Mouse (Mus musculus) layer of hippocampus, adult 8-10 months (tissue): ENCODE measurements around the gene Clstn1. TPM values are rescaled to one million over a fixed set of nuclear protein-coding genes. Genes with fewer than 3 reads are reported as not detected.

Experiments
- DNase-seq, 2 experiments: peaks; one replicate each; pipeline ENCODE4 v3.0.0; 2022; ENCODE audit warnings: low spot score in 2 of 2
- total RNA-seq, 4 experiments: library from RNA; stranded (reverse); gene quantifications; 2 replicates each; pipeline ENCODE4 v1.2.4; 2022

Gene Clstn1
- total RNA-seq, 4 experiments from 2014 or later: 744 to 810 (median 791) TPM

DNA sequence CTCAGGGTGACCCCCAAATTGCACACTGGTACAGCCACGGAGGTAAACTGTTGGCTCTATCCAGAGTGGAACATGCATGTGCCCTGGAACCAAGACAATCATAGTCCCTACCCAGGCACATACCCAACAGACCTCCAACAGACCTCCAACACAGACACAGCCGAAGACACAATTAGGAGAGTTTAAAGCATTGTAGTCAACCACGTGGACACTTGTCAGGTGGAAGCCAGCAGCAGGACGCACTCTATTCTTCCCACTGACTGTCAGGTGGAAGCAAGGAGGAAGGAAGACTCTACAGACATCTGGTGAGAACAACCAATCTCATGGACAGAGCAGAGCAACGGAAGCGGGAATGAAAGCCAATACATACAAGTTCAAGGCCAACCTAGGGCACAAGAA, 79.4 kb downstream of the Clstn1 start:
- DNase-seq: no peak

DNA sequence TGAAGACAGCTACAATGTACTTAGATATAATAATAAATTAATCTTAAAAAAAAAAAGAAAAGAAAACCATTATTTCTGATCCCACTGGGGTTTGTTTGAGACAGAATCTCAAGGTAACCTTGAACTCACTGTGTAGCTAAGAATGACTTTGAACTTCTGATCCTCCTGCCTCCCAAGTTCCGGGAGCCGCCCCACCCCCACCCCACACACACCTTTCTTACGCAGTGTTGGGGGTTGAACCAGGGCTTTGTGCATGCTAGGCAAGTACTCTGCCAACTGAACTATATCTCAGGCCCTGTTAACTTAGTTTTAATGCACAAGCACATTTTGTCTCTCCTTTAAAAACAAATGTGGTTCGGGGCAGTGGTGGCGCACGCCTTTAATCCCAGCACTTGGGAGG, 84.9 kb downstream of the Clstn1 start:
- DNase-seq: no peak

DNA sequence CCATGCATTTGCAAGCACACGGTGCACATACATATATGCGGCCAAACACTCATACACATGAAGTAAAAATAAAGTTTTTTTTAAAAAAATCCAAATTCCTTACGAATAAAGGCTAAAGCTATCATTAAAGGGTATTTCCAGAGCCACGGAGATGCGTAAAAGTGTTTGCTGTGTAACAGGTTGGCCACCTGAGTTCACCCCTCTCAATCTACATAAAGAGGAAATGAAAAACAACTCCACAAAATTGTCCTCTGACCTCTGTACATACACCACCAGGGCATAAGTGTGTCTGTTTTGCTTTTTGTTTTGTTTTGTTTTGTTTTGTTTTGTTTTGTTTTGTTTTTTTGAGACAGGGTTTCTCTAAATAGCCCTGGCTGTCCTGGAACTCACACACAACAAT, 86.5 kb downstream of the Clstn1 start:
- no peak for DNase-seq

DNA sequence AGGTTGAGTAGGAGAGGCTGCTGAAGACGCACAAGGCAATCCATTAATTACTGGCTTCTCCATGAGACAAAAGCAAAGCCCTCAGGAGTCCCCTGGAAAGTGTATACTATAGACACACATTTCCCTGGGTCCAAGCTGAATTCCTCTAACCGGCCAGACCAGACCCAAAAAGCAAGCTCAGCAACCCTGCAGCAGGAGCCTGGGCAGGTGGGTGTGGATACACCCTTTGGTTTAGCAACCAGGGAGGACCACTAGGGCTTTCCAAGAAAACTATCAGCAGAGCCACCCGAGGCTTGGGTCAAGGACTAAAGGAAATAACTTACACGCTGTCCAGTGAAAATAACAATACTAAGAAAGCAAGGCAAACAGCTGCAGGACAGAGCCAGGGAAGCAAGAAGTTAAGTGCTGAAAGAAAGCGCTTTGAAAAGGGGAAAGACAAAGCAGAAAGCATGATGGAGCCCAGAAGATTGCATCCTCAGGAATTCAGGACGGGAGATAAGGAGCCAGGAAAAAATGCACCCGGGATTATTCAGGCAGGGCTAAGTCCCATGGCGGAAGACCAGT, 88.6 kb downstream of the Clstn1 start:
- no peak for DNase-seq

DNA sequence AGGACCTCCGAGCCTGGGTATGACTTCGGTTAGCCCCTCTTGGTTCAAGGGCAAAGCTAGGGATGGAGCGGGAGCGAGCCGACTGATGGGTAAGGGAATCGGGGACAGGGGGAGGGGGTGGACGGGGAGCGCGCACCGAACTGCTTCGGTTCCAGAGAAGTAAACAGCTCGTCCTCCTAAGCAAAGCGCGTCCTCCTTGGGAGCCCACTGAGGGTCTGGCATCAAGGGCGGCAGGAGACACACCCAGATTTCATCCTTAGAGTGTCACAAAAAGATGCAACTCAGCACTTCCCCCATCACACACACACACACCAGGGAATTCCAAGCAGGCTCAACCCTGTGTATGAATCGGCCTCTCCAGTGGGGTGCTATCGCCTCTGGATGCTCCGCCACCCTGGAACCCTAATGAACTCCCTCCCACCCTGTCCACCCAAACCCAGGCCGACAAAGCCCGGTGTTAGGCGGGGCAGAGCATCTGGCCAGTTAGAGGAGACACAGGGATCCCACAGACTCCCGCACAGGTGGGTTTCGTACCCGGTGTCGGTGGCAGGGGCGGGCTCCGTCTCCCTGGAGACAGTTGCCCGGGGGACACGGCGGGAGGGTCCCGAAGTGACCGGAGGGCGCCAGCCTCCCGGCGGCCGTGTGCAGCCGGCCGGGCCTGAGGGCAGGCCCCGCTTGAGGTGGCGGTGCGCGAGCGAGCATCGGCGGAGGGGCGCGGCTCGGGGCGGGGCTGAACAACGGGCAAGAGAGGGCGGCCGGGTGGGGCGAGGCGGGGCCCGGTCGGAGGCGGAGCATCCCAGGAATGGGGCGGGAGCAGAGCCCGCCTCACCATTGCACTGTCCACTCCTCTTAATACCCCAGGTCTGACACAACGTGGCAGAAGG, 89.4 kb downstream of the Clstn1 start:
- DNase-seq: peak; percentile 48 to 56

DNA sequence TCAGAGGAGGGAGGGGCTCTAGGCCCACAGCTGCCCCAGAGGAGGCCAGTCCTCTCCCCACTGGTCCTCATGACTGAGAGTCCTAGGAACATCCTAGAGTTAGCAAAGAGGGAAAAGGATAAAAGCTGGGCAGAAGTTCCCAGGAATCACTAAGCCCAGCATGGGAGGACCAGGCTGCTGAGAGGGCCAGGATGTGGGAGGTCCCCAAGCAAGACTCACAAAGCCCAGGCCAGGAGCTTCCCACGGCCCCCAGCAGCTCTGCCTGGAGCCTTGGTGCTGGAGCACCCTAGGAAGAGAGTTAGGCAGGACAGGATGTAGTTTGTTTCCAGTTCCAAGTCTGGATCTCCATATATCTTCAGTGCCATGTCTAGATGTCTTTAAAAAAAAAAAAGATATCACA, 91.7 kb downstream of the Clstn1 start:
- DNase-seq: no peak

DNA sequence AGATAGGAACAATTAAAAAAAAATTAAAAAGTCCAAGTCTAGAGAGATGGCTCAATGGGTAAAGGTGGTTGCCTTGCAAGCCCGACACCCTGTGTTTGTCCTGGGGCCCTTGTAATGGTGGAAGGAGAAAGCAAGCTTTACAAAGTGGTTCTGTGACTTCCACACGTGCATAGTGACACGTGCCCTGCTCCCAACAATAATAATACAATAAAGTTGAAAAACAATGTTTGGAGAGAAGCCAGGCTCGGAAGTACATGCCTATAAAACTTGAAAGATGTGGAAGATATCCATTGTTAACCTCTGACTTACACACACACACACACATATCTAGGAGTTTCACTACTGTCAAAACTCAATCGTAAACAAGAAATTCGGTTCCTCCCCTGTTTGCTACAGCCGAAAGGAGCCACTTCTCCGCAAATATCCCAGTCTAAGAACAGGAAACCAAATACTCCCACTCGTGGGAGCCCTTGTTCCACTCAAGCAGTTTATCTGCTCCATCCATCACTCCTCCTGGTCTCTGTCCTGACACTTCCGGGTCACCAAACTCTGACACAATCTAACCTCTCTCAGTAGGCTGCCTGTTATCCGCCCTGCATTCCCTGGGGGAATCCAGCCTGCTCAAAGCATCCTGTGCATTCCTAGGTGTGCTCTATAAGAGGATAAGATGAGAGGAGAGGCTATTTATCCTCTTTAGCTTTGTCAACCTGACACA, 92.9 kb downstream of the Clstn1 start:
- no peak for DNase-seq

DNA sequence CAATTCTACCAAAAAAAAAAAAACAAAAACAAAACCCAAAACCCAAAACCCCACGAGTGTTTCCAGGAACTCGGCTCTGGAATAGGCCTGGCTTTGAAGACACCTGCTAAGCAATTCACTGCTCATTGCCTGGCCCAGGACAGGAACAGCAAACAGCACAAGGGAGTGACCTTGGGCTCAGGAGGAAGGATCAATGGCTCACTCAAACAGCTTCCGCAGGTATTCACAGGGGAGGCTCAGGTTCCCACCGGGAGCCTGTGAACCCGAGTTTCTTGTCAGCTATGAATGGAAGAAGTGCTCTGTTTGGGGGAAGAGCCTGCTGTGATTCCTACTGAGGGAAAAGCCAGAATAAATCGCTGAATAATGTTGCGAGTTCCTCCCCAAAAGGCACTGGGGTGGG, 97.6 kb downstream of the Clstn1 start:
- no peak for DNase-seq

DNA sequence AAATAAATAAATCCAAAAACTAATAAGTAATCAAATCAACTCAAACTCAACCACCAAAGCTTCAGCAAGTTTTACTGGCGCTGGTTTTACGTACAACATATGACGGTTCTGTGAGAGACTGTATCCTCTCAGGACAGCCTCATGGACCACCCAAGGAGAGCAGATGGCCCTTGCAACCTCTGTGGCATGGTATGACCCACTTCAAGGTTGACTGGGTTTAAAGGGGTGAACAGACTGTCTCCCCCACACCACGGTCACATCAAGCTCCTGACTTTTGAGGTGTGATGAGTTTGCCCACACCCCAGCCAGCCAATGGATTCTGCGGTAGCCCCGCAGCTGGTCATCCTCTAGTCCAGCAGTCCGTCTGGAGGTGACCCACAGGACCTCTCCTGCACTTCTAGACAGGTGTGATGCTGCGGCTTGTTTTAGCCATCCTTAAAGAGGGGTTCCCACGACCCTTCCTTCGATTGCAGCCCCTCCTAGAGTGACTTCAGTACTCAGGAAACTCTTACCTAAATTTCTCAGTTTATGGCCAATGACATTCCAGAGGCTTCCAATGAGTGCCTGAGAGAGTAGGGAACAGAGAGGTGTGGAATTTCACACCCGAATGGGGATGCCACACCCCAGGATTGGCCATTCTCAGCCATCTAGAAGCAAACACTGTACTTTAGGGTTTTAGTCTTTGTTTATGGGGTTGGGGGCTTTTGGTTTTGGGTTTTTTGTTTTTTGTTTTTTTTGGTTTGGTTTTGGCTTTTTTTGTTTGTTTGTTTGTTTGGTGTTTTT, 98.8 kb downstream of the Clstn1 start:
- no peak for DNase-seq

DNA sequence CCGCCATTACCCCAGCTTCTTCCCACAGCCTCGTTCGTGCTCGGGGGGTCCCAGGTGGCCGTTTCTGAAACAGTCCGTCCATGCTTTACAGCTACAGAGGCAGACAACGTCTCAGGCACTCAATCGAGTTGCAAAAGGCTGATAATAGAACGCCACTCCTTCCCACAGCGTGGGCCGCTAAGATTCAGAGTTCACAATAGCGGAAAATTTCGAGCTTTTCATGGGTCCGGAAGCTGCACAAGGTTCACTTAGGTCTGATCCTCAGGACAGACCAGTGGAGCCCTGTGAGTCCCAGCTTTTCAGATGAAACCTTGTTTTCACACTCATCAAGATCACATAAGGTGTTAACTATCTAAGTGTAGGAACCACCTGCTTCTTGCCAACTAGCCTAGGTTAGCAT, 102.6 kb downstream of the Clstn1 start:
- DNase-seq: no peak

DNA sequence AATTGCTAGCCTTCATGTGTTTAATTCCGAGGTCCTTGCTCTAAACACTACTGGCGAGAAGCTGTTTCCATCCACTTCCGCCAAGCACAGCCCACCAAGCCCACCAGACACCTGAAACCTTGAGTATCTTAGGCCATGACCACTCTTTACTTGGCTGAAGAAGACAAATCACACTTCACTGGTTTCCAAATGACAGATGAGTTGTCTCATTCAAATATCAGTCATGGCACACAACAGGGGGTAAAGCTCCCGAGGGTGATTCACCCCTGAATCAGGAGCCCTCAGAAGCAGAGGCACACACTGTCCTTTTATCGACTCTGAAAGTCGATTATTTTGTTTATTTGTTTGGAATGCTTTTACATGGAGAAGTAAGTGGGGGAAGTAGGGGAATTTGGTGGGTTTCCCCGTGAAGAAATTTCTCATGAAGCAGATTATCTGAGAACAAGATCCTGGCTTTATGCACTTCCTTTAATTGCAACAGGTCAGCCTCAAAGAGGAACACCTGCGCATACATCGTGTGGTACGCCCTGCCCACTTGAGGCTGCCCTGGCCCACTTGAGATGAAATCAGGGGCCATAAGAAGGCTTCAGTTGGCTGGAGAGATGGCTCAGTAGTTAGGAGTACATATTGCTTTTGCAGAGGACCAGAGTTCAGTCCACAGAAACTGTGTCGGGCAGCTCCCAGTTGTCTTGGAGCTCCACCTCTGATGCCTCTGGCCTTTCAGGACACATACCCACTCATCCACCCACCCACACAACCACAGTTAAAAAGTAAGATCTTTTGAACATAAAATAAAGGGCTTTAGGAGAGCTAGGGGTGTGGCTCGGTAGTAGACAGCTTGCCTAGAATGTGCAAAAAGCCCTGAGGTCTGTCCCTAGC, 103.8 kb downstream of the Clstn1 start:
- no peak for DNase-seq

DNA sequence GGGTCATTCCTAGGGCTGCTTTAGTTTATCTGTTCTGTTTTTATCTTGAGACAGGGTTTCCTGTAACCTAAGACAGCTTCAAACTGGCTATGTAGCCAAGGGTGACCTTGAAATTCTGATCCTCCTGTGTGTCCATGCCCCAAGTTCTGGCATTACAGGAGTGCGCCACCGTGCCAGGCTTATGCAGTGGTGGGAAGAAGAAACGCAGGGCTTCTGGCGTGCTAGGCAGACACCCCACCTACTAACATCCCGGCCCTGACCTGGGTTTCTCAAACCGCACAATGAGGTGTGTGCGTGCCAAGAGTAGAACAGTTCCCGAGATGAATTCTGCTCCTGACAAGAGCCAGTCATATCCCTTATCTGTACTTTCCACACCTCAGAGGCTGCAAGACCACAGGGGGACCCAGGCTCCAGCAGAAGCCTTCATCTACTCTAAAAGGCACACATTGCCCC, 104.6 kb downstream of the Clstn1 start:
- DNase-seq: no peak

DNA sequence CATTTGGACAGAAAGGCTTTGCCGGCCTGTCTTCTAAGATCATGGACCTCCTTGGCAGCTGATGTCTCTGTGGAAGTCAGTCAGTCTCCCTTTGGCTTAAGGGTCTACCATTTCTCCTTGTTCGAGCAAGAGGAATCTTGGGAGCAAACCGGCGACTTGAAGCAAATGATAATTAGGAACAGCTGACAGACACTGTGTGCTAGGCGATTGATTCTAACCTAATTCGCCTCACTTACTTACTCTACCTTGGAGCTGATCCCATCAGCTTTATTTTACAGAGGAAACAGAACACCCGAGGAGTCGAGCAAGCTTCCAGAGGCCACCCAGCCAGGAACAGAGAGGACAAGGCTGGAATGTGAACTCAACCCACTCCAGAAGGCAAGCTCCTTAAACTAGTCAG, 105.1 kb downstream of the Clstn1 start:
- no peak for DNase-seq

DNA sequence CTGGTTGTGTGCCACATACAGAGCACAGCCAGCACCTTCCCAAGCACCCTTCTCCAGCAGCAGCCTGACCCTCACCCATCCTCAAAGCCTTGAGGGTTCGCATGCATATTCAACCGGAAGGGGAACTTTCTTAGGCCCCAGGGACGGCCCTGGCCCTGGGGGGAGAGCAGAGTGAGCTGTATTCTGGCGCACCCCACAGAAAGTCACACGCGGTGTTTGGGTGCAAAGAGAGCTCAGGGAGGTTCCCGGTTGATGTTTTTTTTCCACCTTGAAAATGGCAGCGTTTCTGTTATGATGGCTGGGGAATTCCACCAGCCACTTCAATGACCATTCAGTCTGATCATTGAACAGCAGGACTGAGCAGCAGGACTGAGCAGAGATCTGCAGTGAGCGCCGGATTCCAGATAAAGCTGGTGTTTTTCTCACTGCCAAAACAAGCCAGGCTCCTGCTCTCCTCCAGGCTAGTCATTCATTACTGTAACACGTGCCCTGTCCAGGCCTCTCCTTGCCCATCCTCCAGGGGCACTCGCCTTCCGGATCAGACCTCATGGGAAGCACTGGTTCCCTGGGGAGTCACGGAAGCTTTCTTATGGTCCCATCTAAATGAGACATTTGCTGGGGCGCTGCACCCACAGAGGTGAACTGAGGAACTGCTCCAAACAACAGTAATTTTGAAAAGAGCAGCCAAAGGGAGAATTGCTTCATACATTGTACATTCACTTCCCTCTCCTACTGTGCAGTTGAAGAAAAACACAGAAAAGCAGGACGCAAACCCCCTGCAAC, 110.1 kb downstream of the Clstn1 start:
- DNase-seq: no peak

DNA sequence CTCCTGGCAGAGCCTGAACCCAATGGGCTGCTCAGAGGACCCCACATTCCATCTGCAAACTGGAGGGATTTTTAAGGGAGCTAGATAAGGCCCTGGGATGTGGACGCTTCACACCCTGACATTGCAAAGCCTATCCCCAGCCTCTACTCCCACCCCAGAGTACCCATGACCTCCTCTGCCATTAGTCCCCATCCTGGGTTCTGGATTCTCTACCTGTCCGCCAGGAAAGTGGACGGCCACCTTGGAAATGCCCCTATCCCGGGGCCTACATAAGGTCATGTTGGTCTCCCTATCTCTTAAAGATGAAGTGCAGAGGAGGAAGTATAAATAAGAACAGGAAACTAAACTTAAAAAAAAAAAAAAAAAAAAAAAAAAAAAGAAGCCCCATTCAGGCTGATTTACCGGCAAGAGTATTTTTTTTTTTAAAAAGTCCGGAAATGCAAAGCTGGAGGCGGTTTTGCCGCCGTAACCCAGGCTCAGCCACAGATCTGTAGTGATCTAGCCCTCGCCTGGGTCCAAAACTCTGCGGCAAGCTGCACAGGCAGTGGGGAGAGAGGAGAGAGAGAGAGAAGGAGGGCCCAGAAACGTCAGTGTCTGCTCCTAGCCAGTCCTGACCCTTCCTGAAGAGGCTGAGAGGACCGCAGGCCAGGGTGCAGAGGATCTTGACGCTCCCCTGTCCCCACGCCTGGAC, 111.4 kb downstream of the Clstn1 start:
- no peak for DNase-seq

DNA sequence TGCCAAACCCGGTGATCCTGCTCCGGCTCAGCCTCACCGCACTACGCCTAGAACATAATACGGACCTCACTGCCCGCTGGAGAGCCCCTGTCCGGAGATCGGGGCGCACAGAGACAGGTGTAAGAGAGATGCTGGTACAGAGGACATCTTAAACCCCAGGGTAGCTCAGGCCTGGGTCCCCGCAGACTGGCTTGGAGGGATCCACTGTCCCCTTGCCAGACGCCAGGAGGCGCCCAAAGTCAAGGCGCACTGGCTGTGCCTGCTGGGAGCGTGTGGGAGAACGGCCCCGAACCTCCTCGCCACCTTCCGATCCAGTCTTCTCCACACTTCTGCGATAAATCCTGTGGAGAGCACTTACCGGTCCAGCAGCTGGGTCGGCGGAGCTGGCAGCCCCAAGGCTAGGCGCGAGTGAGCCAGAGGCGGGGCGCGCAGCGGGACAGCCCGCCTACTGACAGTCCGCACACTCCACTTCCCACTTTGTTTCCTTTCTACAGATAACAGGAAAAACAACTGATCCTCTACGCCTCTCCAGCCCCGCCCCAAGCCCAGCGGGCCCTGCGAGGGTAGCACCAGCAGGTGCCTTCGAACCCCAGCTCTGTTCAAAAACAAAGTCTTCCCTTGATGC, 112.0 kb downstream of the Clstn1 start:
- DNase-seq: no peak
